Mouse (Mus musculus) gastrocnemius, adult 8-10 months (tissue): Measurements from ENCODE around the gene Sh3bp2. TPM values are rescaled to one million over a fixed set of nuclear protein-coding genes. Genes with fewer than 3 reads are reported as not detected.

Source experiments
- DNase-seq, 2 experiments: peaks; one replicate each; pipeline ENCODE4 v3.0.0; 2022; ENCODE audit warnings: low spot score in 2 of 2
- total RNA-seq, 4 experiments: library from RNA; stranded (reverse); gene quantifications; 2 replicates each; pipeline ENCODE4 v1.2.4; 2022

Gene Sh3bp2
- total RNA-seq, 4 experiments from 2014 or later = 0.59 to 2.7 (median 1.4) TPM

DNA sequence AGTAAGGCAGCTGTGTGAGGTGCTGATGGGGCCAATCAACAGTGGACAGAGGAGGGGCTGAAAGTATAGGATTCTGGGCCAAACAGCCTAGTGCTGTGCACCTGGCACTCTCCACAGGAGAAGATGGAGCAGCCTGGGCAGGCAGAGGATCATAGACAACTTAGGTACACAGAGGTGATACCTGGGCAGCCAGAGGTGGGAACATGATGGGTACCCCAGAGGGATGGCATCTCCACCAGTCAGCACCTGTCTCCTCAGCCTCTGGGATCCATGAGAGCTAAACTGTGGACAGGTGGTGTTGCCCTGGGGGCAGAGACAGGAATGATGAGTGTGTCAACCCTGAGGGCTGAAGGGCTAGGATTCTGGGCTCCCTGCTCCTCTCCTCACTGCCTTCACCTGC is 1.1 kb upstream of the Sh3bp2 start:
- no peak for DNase-seq

DNA sequence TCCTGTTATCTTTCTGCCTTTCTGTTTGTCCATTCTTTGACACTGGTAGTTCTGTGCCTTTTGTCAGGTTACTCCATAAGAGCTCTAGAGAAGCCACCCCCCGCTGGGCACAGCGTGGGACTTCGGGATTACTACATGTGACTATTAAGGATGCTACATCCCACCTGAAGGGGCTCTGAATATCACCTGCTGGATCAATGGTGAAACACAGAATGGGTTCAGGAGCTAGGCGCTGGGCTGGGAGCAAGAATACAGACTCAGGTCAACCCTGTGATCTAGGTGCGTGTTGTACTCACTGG is 788 bp downstream of the Sh3bp2 start:
- no peak for DNase-seq

DNA sequence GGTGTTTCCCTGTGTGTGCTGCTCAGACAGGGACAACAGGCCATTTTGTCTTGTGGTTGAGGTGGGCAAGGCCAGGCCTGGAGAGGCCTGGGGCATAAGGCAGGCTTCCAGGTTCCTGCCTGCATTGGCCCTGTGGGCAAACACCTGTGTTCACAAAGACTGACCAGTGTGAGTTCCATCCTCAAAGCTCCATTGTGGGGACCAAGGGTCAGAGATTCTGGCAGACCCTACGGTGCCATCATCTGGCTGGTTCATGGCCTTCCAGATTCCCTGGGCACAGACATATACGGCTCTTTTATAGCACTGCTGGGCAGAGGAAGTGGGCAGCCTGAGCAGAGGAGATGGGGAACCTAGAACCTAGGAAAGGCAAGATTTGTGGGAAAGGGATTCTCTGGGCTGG is 1.7 kb downstream of the Sh3bp2 start:
- DNase-seq = no peak

DNA sequence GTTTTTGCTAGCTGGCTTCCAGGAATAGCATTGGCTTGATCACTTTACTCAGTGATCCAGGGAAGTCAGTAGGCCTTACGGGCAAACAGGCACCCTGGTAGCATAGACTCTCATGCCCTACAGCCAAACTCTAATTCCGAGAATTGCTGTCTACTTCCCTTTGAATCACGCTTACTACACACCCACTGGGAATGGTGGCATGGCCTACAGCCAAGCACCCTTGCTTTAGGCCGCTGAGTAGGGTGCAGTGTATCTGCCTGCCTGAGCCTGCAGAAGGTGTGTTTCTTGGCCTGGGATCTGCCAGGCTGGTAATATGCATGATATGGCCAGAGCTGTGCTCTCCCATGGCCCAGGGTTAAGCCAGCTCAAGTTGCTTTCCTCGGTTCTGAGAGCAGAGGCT is 3.1 kb downstream of the Sh3bp2 start:
- DNase-seq = no peak

DNA sequence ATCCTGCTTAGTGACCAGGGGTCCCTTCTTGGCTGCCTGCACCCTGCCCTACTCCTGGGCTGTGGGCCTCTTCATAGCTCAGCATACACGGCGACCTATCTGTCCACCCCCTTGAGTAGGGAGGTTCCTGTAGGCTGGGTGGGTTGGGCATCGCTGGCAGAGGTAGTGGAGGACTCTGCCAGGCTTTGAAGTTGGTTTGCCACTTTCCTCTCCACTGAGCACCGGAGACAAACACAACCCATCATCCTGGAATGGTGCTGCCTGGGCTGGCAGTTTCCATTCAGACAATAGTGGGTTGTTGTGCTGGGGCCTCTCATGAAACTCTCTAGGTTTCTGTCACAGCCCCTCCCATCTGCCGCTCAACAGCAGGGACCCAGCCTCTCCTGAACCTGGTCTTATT is 4.5 kb downstream of the Sh3bp2 start:
- DNase-seq = no peak

DNA sequence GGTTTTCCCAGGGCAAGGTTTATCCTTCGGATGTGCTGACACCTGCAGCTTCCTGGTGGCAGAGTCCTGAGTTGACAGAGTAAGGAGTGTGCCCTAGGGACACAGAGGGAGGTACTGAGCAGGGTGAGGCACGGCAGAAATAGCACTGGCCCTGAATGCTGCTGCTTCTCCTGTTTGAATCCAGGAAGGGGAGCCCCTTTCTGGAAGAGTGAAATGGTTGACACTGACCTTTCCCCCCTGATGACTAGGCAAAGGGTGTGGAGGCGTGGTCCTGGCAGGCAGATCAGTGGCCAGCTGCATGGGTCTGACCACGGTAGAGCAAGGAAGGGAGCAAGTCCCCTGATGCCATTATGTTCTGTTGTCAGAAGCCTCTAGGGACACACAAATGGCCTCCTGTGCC is 5.0 kb downstream of the Sh3bp2 start:
- no peak for DNase-seq

DNA sequence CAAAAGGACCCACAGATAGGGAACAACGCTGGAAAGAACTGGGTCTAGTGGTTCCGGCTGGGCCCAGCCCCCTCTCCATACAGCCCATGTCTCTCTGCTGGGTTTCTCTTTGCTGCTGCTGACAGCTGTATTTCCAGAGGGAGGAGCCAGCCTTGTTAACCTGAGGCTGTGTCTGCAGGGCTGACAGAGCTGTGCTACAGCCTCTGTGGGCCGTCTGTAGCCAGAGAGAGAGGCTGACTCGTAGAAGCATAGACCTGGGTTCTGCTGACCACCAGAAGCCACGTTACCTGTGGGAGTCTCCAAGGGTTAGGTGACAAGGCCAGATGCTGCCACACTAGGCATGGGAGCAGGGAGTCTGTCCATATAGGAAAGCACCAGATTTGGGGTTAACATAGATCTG is 7.4 kb downstream of the Sh3bp2 start:
- DNase-seq = no peak

DNA sequence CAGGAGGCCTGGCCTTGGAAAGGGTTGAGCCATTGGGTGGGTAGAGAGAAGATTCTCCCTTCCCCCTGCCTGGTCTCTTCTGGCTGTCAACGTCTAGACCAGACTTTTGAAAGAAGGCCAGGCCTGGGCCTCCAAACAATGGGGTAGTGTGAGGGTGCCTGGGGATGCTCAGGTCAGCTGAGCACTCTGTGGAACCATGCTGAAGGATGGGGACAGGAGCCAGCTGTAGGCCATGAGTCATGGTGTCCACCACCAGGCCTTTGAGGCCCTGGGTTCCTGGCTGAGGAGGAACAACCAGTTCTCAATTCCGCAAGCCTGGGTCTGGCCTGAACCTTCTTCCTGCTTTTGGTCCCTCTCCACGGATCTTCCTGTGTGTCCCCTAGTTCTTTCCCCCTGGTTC is 8.2 kb downstream of the Sh3bp2 start:
- no peak for DNase-seq

DNA sequence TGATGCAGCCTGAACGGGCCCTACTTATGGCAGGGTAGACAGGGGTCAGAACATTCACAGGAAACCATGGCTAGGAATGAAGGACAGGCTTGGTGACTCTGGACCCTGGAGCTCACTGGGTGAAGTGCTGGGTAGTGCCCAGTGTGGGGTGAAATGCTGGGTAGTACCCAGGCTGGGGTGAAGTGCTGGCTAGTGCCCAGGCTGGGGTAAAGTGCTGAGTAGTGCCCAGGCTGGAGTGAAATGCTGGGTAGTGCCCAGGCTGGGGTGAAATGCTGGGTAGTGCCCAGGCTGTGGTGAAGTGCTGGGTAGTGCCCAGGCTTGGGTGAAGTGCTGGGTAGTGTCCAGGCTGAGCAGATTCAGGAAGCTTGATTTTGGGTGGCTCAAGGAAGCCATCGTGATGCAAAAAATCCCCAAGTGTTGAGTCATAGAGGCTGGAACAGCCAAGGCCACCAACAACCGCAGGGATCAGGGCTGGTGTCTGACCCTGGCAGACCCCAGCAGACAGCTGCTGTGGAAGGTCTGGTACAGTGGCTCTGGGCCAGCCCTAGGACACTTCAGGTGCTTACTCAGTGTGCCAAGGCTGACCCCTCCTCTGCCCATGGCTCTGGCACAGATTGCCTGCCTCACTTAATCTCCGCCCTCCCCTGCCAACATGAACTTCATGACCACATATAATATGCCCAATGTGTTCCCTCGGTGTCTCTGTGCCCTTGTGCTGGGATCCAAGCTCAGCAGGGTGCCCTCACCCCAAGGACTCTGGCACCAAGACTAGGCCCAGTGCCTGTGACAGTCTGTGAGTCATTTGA is 9.3 kb downstream of the Sh3bp2 start:
- DNase-seq = peak in 1 of 2 experiments; percentile 44

DNA sequence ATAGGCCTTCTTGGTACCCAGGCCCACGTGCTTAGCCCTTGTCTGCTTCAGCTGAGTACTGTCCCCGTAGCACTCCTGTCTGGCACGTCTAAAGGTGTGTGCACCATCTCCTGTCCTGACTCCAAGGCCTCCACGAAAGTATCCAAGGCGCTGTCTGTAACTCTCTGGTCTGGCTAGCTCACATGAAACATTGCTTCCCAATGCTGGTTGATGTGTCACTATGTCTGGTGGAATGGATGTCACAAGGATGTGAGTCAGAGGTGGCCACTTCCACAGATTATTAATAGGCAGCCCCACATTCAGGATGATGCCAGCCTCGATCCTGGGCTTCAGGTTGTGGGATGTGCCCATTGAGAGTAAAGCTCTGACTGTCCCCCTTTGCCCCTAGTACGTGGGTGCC is 10.2 kb downstream of the Sh3bp2 start:
- DNase-seq = no peak

DNA sequence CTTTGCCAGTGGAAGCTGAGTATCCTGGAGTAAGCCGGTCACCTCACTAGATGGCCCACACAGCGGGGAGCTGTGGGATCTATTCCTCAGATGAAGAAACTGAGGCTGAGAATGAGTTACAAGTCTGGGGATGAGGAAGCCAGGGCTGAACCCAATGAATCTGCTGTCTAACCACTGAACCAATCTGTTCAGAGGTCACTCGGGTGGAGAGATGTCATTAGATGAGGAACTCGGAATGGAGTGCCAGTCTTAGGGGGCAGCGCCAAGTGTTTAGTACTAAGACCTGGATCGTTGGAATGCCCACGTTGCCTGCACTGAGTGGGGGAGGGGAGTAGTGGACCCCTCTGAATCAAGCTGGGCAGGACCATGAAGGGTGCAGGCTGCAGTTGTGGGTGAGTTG is 12.4 kb downstream of the Sh3bp2 start:
- no peak for DNase-seq

DNA sequence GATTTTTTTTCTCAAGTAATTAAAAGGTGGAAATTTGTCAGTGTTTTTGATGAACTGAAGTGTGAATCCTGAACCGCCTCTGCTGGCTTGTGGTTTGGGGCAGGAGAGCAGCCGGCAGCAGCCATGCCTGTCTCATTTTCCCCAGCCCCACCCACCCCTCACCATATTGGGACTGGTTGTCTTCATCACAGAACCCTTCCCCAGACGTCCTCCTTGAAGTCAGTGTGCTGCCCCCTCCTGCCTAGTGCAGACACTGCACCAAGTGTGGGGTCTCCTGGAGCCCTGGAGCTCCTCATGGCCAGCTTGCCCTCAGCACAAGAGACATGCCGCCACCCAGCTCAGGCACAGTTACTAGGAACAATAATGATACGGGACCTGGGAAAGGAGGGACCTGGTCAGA is 12.9 kb downstream of the Sh3bp2 start:
- DNase-seq = no peak

DNA sequence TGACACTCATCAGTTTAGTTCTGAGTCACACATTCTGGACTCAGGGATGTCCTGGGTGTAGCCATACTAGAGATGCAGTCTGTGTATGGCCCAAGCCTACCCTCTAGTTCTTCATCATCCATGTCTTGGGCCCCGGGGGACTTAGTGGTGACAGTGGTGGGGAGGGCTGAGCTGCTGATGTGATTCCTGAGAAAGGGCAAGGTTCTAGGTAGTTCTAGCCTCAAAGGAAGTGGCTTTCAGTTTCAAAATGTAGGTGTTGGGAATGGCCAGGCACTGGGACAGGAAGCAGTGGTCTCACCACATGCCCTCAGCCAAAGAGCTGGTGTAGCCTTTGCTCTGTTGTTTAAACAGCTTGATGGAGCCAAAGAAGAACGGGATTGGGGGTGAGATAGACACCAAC is 13.5 kb downstream of the Sh3bp2 start:
- no peak for DNase-seq

DNA sequence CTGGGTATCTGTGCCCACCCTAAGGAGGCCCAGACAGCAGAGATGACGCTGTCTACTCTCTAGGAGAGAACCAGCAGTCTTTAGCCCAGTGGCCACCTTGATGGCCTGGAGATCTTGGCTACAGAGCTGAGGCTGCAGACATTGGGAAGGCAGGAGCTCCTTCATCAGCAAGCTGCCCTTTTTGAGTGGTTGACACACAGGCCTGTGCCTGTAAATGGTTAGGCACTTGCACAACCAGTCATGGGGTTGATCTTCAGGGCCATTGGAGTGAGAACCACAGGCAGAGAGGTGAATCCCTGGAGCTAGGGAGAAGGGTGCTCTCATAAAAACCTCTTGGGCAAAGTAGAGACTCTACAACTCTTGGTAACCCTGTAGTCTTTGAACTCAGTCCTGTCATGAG is 16.5 kb downstream of the Sh3bp2 start:
- no peak for DNase-seq

DNA sequence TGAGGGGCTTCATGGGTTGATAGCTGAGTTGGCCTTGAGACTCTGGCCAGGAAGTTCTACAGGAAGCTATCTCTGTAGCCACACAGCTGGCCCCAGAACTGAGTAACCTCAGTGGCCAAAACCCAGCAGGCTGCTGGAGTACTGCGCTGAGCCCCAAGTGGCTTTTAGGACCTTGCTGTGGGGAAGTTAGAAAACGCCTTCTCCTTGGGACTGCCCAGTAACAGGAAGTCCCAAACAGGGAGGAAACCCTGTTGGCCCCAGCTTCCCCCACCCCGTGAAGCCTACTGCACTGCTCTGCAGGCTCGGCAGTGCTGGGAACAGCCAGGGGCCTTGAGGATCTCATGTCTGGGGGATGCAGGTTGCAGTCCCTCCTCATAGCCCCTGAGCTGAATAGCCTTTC is 17.5 kb downstream of the Sh3bp2 start:
- no peak for DNase-seq

DNA sequence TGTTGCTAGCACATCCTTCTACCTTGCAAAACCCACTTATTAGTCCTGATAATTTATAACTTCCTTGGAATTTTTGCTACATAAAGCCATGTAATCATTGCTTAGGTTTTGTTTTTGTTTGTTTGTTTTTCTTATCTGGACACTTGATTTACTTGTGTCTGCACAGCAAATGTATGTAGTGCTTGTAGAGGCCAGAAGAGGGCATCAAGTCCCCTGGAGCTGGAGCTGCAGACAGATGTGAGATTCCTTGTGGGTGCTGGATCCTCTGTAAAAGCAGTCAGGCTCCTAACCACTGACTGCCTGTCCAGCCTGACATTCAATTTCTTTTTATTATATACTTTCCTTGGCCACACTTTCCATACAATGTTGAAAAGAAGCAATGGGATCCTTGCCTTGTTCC is 21.8 kb downstream of the Sh3bp2 start:
- no peak for DNase-seq

DNA sequence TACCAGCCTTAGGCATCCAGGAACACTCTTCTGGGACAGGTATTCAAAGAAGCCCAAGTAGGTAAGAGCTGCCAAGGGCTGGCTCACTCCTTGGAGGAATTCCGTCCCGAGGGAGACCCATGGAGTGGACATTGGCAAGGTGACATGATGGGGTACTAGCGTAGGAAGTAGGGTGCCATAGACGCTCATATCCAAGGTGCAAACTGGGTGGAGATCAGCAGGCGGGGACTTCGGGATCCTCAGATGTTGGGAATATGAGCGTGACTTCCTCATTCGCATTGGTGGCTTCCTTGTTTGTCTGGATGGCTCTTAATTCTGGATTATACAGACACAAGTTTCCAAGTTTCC is 23.5 kb downstream of the Sh3bp2 start:
- DNase-seq = no peak

DNA sequence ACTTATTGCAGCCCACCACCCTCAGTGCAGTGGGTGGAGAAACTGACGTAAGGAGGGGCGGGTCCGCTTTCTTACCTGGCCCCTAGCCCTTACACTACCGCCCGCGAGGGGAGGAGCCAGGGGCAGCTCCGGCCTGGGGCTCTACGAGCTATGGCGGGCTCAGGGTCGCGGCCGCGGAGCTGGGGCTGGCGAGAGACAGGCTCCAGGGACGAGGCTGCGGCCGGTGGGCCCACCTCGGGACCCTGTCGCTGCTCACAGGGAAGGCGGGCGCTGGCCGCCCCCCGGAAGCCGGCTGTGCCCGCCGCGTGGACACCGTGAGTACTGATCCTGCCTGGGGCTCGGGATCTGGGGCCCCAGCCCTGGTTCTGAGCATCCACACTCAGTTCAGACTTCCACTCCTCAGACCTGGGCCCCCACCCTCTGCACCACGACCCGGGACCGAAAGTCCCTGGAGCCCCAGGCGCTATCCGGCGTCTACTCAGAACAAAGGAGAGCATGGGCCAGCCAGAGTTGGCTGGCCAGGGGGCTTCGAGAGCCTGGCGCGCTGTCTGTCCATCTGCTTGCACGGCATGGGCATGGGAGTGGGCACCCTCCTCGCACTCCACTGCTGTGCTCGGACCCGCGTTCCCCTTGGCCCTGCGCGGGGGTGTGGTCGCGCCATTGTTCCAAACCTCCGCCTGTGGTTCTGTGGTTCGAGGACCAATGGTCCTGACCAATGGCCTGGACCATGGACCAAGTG is 24.0 kb downstream of the Sh3bp2 start:
- no peak for DNase-seq

DNA sequence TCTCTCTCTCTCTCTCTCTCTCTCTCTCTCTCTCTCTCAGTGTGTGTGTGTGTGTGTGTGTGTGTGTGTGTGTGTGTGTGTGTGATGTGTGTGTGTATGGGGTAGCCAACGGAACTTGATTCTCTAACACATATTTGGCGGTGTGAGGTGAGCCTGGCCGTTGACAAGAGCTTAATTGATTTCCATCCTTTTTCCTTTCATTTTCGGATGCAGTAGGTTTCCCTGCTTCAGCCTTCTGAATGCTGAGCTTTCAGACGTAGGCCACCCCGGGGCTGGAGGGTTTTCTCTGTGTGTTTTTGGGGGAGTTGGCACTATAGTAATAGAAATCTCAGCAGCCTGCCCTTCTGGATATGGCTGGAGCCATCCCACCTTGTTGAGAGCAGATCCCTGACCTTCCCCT is 24.6 kb downstream of the Sh3bp2 start:
- DNase-seq = no peak

DNA sequence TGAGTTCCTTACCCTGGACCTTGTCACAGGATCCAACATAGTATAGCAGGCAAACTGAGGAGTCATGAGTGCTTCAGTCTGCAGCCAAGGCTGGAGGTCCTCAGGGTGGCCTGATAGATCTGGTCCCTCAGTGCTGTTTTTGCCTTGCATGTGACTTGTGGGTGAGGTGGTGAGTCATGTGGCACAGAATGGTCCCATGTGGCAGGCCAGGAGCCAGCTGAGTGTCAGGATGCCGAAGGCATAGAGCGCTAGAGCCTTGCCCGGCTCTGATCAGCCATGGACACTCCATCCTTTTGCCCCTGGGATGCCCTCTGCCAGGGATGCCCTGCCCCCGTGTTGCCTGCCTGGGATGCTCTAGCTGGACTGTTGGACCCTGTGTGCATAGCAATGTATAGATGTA is 26.2 kb downstream of the Sh3bp2 start:
- DNase-seq = no peak

DNA sequence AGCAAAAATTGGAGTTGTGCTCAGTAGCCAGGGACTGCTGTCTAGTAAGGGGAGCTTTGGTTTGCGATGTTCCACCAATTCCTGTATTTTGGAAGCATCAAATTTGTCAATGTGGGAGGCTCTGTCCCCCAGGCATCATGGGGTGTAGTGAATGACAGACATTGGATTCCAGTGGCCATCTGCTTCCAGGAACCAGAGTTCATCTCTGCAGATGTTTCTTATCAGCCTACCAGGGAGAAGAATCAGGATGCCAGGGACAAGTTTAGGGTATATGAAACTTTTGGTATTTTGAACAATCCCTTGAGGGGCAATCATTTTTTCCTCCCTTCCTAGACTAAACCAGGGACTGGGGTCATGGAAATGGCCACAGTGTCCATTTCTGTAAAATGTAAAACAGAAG is 38.2 kb downstream of the Sh3bp2 start:
- no peak for DNase-seq

DNA sequence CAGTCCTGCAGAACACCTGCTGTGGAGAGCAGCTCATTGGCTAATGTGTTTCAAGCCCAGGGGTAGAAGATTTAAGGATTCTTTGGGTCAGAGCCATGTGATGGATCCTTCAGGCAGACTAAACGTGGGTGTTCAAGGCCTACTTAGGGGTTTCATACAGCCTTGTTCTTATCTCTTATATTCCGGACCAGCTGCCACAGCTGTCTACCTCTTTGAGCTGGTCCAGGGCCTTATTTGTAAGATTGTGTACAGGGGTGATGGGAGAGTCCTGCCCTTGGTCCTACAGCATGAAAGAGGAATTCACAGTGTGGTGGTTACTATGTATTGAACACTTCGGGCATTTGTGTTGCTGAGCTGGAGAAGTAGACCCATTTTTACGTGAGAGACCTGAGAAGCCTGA is 38.7 kb downstream of the Sh3bp2 start:
- DNase-seq = no peak

DNA sequence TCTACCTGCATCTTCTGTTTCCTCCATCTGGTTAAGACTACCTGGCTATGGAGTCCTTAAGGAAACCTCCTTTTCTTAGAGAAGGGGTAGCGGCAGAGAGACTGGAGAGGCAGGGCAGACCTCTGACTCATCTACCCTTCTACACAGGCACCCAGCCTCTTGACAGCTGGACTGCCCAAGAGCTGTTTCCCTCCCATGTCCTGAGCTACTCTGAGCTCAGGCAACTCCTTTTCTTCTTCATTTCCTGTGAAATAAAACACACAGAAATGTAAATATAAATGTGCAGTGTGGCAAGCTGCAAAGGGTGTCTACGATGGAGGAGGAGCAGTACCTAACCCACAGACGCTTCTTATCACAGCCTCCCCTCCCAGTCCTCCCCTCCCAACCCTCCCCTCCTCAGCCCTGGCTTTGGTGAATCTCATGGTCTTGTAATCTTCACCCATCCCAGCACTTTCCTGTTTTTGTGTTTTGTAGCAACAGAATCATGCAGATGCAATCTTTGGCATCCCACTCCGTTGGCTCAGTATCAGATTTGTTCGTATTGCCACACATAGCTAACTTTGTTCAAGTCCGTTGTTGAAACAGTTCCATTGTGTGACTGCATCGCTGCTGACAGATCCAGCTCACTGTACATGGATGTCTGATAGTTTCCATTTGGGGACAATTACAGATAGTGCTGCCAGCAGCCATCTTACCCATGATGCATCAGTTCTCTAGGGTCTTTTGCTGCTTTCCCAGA is 40.1 kb downstream of the Sh3bp2 start:
- peak; percentile 64 to 65 for DNase-seq
